Mouse (Mus musculus): Measurements from ENCODE around the gene Olfr971. TPM values are rescaled to one million over a fixed set of nuclear protein-coding genes. Genes with fewer than 3 reads are reported as not detected.
"Not testable (repeated sequence)": the region's sequence is repeated elsewhere in the genome, so short reads cannot be mapped to it uniquely, and the experiment has no call there.

Gene Olfr971
- total RNA-seq (2021): not detected
- long read RNA-seq, experiment 1: 0 reads
- long read RNA-seq, experiment 2: 0 reads

DNA sequence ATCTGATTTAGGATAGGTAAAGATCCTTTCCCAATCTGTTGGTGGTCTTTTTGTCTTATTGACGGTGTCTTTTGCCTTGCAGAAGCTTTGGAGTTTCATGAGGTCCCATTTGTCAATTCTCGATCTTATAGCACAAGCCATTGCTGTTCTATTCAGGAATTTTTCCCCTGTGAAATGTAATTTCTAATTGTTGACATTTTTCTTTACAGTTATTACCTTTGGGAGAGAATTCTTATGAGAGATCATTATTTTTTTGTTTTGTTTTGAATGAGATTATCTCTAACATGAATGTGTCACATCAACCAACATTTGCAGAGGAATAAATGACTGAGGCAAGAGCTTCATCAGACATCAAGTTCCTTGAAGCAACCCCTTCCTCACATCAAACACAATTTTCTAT is at the start of gene Olfr971:
Gene Olfr971 (plus strand): TSS at position 301 of the 400 bp plus-strand sequence.
- not testable (repeated sequence) for DNase-seq

DNA sequence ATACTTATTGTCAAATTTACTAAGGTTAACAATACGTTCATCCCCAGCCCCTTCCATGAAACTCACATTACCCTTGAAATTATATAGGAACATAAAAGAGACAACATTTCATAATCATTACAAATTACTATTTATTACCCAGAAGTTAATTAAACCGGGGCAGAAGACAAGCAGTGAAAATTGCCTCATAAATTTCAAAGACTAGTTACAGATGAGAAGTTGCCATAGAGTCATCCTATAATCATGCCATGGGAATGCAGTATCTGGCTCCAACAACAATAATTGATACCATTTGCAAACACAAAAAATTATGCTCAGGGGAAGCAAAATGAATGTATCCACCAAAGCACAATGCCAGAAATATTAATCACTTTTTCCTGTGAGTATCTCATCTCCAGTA is 46.1 kb upstream of the Olfr971 start, which contains the start of gene Olfr969:
Gene Olfr969 (plus strand): TSS at position 388 of the 400 bp plus-strand sequence.
- DNase-seq: no peak

DNA sequence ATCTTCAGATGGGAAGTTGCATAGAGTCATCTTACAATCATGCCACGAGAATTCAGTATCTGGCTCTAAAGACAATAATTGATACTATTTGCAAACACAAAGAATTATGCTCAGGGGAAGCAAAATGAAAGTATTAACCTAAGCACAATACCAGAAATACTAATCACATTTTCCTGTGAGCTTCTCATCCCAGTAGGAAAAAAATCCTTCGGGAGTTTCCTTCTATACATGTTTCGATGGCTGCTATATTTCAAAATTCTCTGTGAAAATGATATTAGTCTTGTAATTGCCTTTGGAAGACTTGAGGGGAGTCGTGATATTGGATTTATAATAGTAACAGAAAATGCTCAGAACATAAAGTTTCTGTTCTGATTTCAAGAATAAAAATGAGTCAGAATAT is 28.1 kb upstream of the Olfr971 start, which contains the start of gene Olfr970:
Gene Olfr970 (plus strand): TSS at position 301 of the 400 bp plus-strand sequence.
- DNase-seq: no peak

DNA sequence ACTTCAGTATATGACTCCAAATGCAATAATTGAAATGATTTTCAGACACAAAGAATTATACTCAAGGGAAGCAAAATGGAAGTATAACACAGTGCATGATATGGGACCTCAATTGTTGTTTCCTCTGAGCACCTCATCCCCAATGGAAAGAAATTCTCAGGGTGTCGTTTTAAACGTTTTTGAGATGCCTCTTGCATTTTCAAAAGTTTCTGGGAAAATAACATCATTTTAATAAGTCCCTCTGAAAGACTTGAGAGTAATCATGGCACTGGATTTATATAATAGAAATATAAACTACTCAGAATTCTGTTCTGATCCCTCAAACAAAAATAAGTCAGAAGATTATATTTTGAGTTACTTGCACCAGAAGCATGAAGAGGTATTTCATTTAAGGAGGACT is 29.4 kb downstream of the Olfr971 start, which contains the start of gene Olfr972:
Gene Olfr972 (plus strand): TSS at position 301 of the 400 bp plus-strand sequence.
- no peak for DNase-seq

DNA sequence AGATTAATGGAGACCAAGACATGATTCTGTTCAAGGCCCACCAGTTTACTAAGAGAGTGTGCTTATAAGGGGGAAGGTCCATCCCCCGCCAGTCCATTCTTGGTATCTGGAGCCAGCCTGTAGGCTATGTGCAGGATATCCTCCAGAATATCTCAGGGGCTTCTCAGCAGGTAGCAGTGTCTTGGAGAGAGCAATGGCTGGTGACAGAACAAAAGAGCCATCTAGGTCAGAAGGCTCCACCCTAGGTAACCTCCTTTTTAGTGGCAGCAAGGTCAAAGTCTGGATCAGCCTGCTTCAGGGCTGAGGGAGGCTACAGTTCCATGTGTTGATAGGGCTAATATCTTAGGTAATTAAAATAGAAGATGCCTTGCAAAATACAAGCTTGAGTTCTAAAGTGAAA is 35.3 kb downstream of the Olfr971 start:
- DNase-seq: not testable (repeated sequence)

DNA sequence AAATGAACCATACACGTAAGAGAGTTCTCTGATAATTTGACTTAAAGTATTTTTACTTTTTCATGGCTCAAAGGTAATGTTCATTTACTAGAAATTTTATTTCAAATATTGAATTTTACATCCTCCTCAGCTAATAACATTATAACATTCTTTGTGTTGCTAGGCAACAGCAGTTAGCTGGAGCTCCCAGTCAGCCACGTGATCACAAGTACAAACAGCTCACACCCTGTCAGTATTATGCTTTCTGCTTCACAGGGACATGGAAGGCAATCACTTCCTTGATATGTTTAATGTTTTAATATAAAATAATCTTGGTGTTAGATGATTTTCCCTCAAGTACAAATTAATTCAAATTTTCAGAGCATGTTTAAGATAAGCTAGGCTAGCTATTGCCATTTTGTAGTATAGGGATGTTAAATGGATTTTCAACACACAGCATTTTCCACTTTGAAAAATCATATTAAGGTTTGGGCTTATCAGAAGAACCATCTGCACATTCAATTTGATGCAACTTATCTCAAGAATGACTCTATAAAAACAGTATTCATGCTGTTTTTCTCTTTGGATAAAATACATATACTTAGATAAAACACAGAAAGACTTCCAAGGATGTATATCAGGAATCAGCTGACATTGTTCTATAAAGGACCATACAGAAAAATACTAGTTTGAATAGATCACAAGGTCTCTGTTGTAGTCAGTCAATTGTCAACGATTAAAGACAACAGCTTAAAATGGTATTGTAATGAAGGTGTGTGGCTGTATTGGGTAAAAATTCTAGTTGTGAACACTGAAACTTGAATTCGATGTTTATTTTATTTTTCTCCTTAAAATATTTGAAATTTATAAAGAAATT is 41.1 kb downstream of the Olfr971 start:
- DNase-seq: not testable (repeated sequence)

Other genes with a start within 250 kb of the Olfr971 start
- gene AW551984, start 232.5 kb upstream of the Olfr971 start, total RNA-seq (2021): 10 to 100 TPM; 15.4 to 20.6 TPM
- gene Olfr148, start 226.2 kb upstream of the Olfr971 start, total RNA-seq (2021): not detected
- not detected for gene Olfr960, start 215.5 kb upstream of the Olfr971 start, total RNA-seq (2021)
- not detected for gene Olfr961, start 191.8 kb upstream of the Olfr971 start, total RNA-seq (2021)
- gene Olfr963, start 169.7 kb upstream of the Olfr971 start, total RNA-seq (2021): not detected
- gene Olfr149, start 129.8 kb upstream of the Olfr971 start, total RNA-seq (2021): not detected
- gene Olfr965, start 125.5 kb upstream of the Olfr971 start, total RNA-seq (2021): not detected
- gene Olfr150, start 105.9 kb upstream of the Olfr971 start, total RNA-seq (2021): not detected
- not detected for gene Olfr967, start 90.6 kb upstream of the Olfr971 start, total RNA-seq (2021)
- not detected for gene Olfr968, start 53.6 kb upstream of the Olfr971 start, total RNA-seq (2021)
- not detected for gene Olfr969, start 45.9 kb upstream of the Olfr971 start, total RNA-seq (2021)
- gene Olfr970, start 28.0 kb upstream of the Olfr971 start, total RNA-seq (2021): not detected
- not detected for gene Olfr972, start 29.5 kb downstream of the Olfr971 start, total RNA-seq (2021)
- not detected for gene Olfr229, start 70.5 kb downstream of the Olfr971 start, total RNA-seq (2021)
- gene Olfr974, start 100.6 kb downstream of the Olfr971 start, total RNA-seq (2021): not detected
- gene Olfr975, start 115.2 kb downstream of the Olfr971 start, total RNA-seq (2021): not detected
- not detected for gene Olfr976, start 124.3 kb downstream of the Olfr971 start, total RNA-seq (2021)
- gene Olfr978, start 155.2 kb downstream of the Olfr971 start, total RNA-seq (2021): not detected
- not detected for gene Olfr979, start 166.6 kb downstream of the Olfr971 start, total RNA-seq (2021)
- not detected for gene Olfr980, start 172.7 kb downstream of the Olfr971 start, total RNA-seq (2021)
- not detected for gene Olfr981, start 184.6 kb downstream of the Olfr971 start, total RNA-seq (2021)
- not detected for gene Olfr982, start 237.0 kb downstream of the Olfr971 start, total RNA-seq (2021)